Mouse (Mus musculus) neural tube, postnatal 0 days (tissue): ENCODE measurements around the gene Pxn. TPM values are rescaled to one million over a fixed set of nuclear protein-coding genes. Genes with fewer than 3 reads are reported as not detected.

Experiments
- microRNA-seq: library from miRNA; unstranded; fragments of <30 nt; microRNA quantifications from one replicate; pipeline ENCODE4, GENCODE M21; 2016
- polyA plus RNA-seq: library from polyadenylated mRNA; unstranded; fragments of >200 nt; fragmentation: Nextera tagmentation; extraction: Ambion mirVana; gene quantifications from 2 replicates; pipeline ENCODE4 v1.2.1, GENCODE M21; 2015

Gene Pxn
- polyA plus RNA-seq: 14.9 and 16.4 TPM in 2 replicates

GRCm38 (mm10) chr5:115506454-115507201 lies at the start of gene Pxn:
Pxn (plus strand) TSS chr5:115506676.

DNA sequence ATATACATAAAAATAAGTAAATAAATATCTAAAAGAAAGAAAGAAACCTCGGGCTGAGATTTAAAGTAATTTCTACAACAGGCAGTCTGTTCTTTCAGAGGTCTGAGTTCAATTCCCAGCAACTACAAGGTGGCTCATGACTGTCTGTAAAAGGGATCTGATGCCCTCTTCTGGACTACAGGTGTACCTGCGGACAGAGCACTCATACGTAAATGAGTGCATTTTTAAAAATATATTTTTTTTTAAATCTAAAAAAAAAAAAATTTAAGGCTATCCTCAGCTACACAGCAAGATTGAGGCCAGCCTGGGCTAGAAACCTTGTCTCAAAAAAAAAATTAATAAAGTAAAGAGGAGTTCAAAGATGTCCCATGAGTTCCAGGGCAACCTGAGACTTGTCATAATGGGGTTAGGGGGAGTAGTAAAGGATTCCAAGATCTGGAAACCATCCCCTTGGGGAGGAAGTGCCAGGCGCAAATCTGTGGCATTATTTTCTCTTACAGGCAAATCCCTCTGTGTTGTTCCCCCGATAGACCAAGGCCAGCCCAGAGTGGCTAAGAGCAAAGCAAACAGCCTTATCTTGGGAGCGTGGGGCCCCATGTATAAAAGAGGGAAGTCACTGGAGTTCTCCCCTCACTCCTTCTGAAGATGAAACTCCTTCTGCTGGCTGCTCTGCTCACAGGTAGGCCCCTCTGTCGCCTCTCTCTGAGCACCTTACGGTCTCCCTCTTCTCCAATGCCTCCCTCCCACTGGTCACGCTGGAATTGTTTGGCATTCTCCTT lies 40.6 kb upstream of the Pxn start, which contains the start of gene Pla2g1b:
Gene Pla2g1b, plus strand, starts transcription at position 621 of the 779 bp plus-strand sequence.

GRCm38 (mm10) chr5:115483947-115484920 lies 22.2 kb upstream of the Pxn start, which contains the start of gene Sirt4:
Sirt4 (minus strand) TSS chr5:115484725.

GRCm38 (mm10) chr5:115559237-115560101 lies 53.0 kb downstream of the Pxn start, which contains the start of gene Rplp0:
Rplp0 (plus strand) TSS chr5:115559467.

DNA sequence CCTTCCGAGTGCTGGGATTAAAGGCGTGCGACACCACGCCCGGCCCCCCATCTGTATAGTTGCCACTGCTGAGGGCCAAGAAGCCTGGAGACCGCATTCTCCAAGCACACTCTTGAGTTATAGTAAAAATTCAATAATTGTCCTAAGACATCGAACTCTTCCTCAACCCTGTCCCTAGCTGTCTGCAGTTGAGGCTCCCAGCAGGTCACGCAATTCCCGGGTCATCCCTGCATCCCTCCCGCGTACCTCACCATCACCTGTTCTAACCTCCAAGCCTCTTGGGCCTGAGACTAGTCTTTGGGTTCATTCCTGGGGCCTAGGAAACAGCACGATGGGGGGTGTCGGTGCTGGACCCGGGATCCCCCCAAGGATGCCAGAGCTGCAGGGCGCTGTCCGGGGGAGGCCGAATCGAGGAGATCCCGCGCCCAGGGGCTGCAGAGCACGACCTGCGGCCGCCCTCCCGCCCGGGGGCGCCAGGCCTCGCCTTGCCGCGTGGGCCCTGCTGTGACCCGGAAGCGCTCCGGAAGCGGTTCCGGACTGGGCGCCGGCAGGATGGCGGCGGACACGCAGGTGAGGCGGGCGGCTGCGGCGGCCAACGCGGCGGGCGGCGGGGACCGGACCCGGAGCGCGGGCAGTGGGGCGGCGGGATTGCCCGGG lies 58.4 kb downstream of the Pxn start, which contains the start of gene Gcn1l1:
Gene Gcn1l1, plus strand, starts transcription at position 518 of the 657 bp plus-strand sequence.

Small RNA genes within 50 kb of the gene (microRNA-seq; reads per million reads assigned to microRNA genes)
- not detected for gene Mir7029

Other genes with a start within 250 kb of the Pxn start
- 155 and 160 TPM in 2 replicates for gene Rnf10, start 233.8 kb upstream of the Pxn start, polyA plus RNA-seq
- 53.6 and 54.3 TPM in 2 replicates for gene Coq5, start 227.0 kb upstream of the Pxn start, polyA plus RNA-seq
- 1,233 and 1,344 TPM in 2 replicates for gene Dynll1, start 205.7 kb upstream of the Pxn start, polyA plus RNA-seq
- gene Srsf9, start 179.5 kb upstream of the Pxn start, polyA plus RNA-seq: 124 and 132 TPM in 2 replicates
- 29.0 and 32.5 TPM in 2 replicates for gene Gatc, start 165.5 kb upstream of the Pxn start, polyA plus RNA-seq
- gene Triap1, start 165.5 kb upstream of the Pxn start, polyA plus RNA-seq: 51.3 and 55.8 TPM in 2 replicates
- 1,815 and 1,833 TPM in 2 replicates for gene Cox6a1, start 157.7 kb upstream of the Pxn start, polyA plus RNA-seq
- 30.3 and 31.9 TPM in 2 replicates for gene Msi1, start 77.1 kb upstream of the Pxn start, polyA plus RNA-seq
- not detected in 2 replicates for gene Pla2g1b, start 40.4 kb upstream of the Pxn start, polyA plus RNA-seq
- 18.8 and 18.9 TPM in 2 replicates for gene Sirt4, start 22.0 kb upstream of the Pxn start, polyA plus RNA-seq
- gene Rplp0, start 52.8 kb downstream of the Pxn start, polyA plus RNA-seq: 784 and 808 TPM in 2 replicates
- gene Gcn1l1, start 58.6 kb downstream of the Pxn start, polyA plus RNA-seq: 24.8 and 28.2 TPM in 2 replicates
- gene Rab35, start 125.2 kb downstream of the Pxn start, polyA plus RNA-seq: 27.4 and 27.6 TPM in 2 replicates
- gene Bicdl1, start 224.9 kb downstream of the Pxn start, polyA plus RNA-seq: 39.7 and 47.6 TPM in 2 replicates